Mouse (Mus musculus): Measurements from ENCODE around the gene Gm26602. TPM values are rescaled to one million over a fixed set of nuclear protein-coding genes. Genes with fewer than 3 reads are reported as not detected.
"Not testable (repeated sequence)": the region's sequence is repeated elsewhere in the genome, so short reads cannot be mapped to it uniquely, and the experiment has no call there.

The Gm26602 gene
- polyA plus RNA-seq, 1 experiment, result not detected

- 81% methylated on average over 6 of the region's 6 CpGs for WGBS
- TF ChIP-seq CTCF (conservative IDR thresholded peaks at IDR 0.05; ENCODE audit: insufficient read depth, insufficient read length, low read depth, low read length) (no peak), POLR2A (IDR thresholded peaks at IDR 0.05; ENCODE audit: low read depth, low read length) (no peak)
Observed at GRCm38 (mm10) chr10:79886054-79886453, 24.6 kb upstream of the Gm26602 start, which contains the start of gene Elane. TSS of gene Elane (plus strand) at chr10:79886247.

GRCm38 (mm10) chr10:79886611-79887010 is 24.0 kb upstream of the Gm26602 start:
- H3K27ac ChIP-seq (ENCODE audit: insufficient read depth, low read depth, low read length), result no peak overlapping the region
- DNase-seq, result no peak
- no peaks in the 10 kb centered on the region for H3K27me3 ChIP-seq (replicated peaks; ENCODE audit: control insufficient read depth, insufficient read depth, low read length)
- no peaks in the 10 kb centered on the region for H3K4me1 ChIP-seq (ENCODE audit: control insufficient read depth, insufficient read depth, low read length)
- TF ChIP-seq CTCF (conservative IDR thresholded peaks at IDR 0.05; ENCODE audit: insufficient read depth, insufficient read length, low read depth, low read length) (no peak), POLR2A (IDR thresholded peaks at IDR 0.05; ENCODE audit: low read depth, low read length) (no peak)
- 89% methylated on average over 8 of the region's 8 CpGs for WGBS
- H3K4me3 ChIP-seq (ENCODE audit: insufficient read depth, low read depth, low read length), result no peak overlapping the region
- H3K36me3 ChIP-seq (ENCODE audit: control insufficient read depth, insufficient read depth, low read length), result no peaks in the 10 kb centered on the region

More at GRCm38 (mm10) chr10:79886054-79886453, 24.6 kb upstream of the Gm26602 start, which contains the start of gene Elane:
- no peaks in the 10 kb centered on the region for H3K27me3 ChIP-seq (replicated peaks; ENCODE audit: control insufficient read depth, insufficient read depth, low read length)
- no peak within 1 kb of the TSS for H3K4me3 ChIP-seq (ENCODE audit: insufficient read depth, low read depth, low read length)
- DNase-seq, result no peak
- no peak within 1 kb of the TSS for H3K27ac ChIP-seq (ENCODE audit: insufficient read depth, low read depth, low read length)
- H3K36me3 ChIP-seq (ENCODE audit: control insufficient read depth, insufficient read depth, low read length), result no peaks in the 10 kb centered on the region
- H3K4me1 ChIP-seq (ENCODE audit: control insufficient read depth, insufficient read depth, low read length), result no peaks in the 10 kb centered on the region

GRCm38 (mm10) chr10:79889386-79889785 is 21.3 kb upstream of the Gm26602 start:
- Histone ChIP-seq H3K4me1 (ENCODE audit: control insufficient read depth, insufficient read depth, low read length) (no peaks in the 10 kb centered on the region), H3K4me3 (ENCODE audit: insufficient read depth, low read depth, low read length) (no peak overlapping the region), H3K27ac (ENCODE audit: insufficient read depth, low read depth, low read length) (no peak overlapping the region), H3K27me3 (replicated peaks; ENCODE audit: control insufficient read depth, insufficient read depth, low read length) (no peaks in the 10 kb centered on the region), H3K36me3 (ENCODE audit: control insufficient read depth, insufficient read depth, low read length) (no peaks in the 10 kb centered on the region)
- TF ChIP-seq POLR2A (IDR thresholded peaks at IDR 0.05; ENCODE audit: low read depth, low read length), result no peak
- TF ChIP-seq CTCF (conservative IDR thresholded peaks at IDR 0.05; ENCODE audit: insufficient read depth, insufficient read length, low read depth, low read length), result no peak
- DNase-seq, result peak; percentile 86
- WGBS, result 21% methylated on average over 2 of the region's 2 CpGs

- Histone ChIP-seq H3K4me3 (ENCODE audit: insufficient read depth, low read depth, low read length) (no peak within 1 kb of the TSS), H3K4me1 (ENCODE audit: control insufficient read depth, insufficient read depth, low read length) (no peaks in the 10 kb centered on the region), H3K27ac (ENCODE audit: insufficient read depth, low read depth, low read length) (no peak within 1 kb of the TSS), H3K36me3 (ENCODE audit: control insufficient read depth, insufficient read depth, low read length) (no peaks in the 10 kb centered on the region), H3K27me3 (replicated peaks; ENCODE audit: control insufficient read depth, insufficient read depth, low read length) (no peaks in the 10 kb centered on the region)
- TF ChIP-seq POLR2A (IDR thresholded peaks at IDR 0.05; ENCODE audit: low read depth, low read length) (no peak), CTCF (conservative IDR thresholded peaks at IDR 0.05; ENCODE audit: insufficient read depth, insufficient read length, low read depth, low read length) (no peak)
- DNase-seq, result no peak
- 47% methylated on average over 5 of the region's 5 CpGs for WGBS
Observed at GRCm38 (mm10) chr10:79890670-79891069, 20.0 kb upstream of the Gm26602 start, which contains the start of gene Cfd. TSS of gene Cfd (plus strand) at chr10:79890853.

- not testable (repeated sequence) for H3K27me3 ChIP-seq (replicated peaks; ENCODE audit: control insufficient read depth, insufficient read depth, low read length); H3K4me3 ChIP-seq (ENCODE audit: insufficient read depth, low read depth, low read length); H3K4me1 ChIP-seq (ENCODE audit: control insufficient read depth, insufficient read depth, low read length); H3K36me3 ChIP-seq (ENCODE audit: control insufficient read depth, insufficient read depth, low read length); H3K27ac ChIP-seq (ENCODE audit: insufficient read depth, low read depth, low read length)
- peak; percentile 81 for DNase-seq
- TF ChIP-seq CTCF (conservative IDR thresholded peaks at IDR 0.05; ENCODE audit: insufficient read depth, insufficient read length, low read depth, low read length), result peak; percentile 79
- WGBS, result 41% methylated on average over 22 of the region's 22 CpGs
Observed at GRCm38 (mm10) chr10:79892451-79893118, 18.1 kb upstream of the Gm26602 start.

GRCm38 (mm10) chr10:79896306-79896705 is 14.3 kb upstream of the Gm26602 start:
- H3K36me3 ChIP-seq (ENCODE audit: control insufficient read depth, insufficient read depth, low read length), result no peaks in the 10 kb centered on the region
- no peak overlapping the region for H3K4me3 ChIP-seq (ENCODE audit: insufficient read depth, low read depth, low read length)
- no peaks in the 10 kb centered on the region for H3K4me1 ChIP-seq (ENCODE audit: control insufficient read depth, insufficient read depth, low read length)
- DNase-seq, result no peak
- H3K27ac ChIP-seq (ENCODE audit: insufficient read depth, low read depth, low read length), result no peak overlapping the region
- WGBS, result 86% methylated on average over 16 of the region's 16 CpGs
- H3K27me3 ChIP-seq (replicated peaks; ENCODE audit: control insufficient read depth, insufficient read depth, low read length), result no peaks in the 10 kb centered on the region
- TF ChIP-seq CTCF (conservative IDR thresholded peaks at IDR 0.05; ENCODE audit: insufficient read depth, insufficient read length, low read depth, low read length), result no peak
- TF ChIP-seq POLR2A (IDR thresholded peaks at IDR 0.05; ENCODE audit: low read depth, low read length), result no peak

- Histone ChIP-seq H3K4me3 (ENCODE audit: insufficient read depth, low read depth, low read length) (no peak overlapping the region), H3K27ac (ENCODE audit: insufficient read depth, low read depth, low read length) (no peak overlapping the region), H3K27me3 (replicated peaks; ENCODE audit: control insufficient read depth, insufficient read depth, low read length) (no peaks in the 10 kb centered on the region), H3K4me1 (ENCODE audit: control insufficient read depth, insufficient read depth, low read length) (no peaks in the 10 kb centered on the region), H3K36me3 (ENCODE audit: control insufficient read depth, insufficient read depth, low read length) (no peaks in the 10 kb centered on the region)
- TF ChIP-seq CTCF (conservative IDR thresholded peaks at IDR 0.05; ENCODE audit: insufficient read depth, insufficient read length, low read depth, low read length) (no peak), POLR2A (IDR thresholded peaks at IDR 0.05; ENCODE audit: low read depth, low read length) (no peak)
- whole genome bisulfite sequencing, result 78% methylated on average over 13 of the region's 13 CpGs
- DNase-seq, result no peak
Observed at GRCm38 (mm10) chr10:79896814-79897213, 13.8 kb upstream of the Gm26602 start.
